Mouse (Mus musculus): Measurements from ENCODE around the gene Olfr670. TPM values are rescaled to one million over a fixed set of nuclear protein-coding genes. Genes with fewer than 3 reads are reported as not detected.

Gene Olfr670
- polyA plus RNA-seq (2012; fragmentation: generic; extraction: Trizol), result not detected

GRCm38 (mm10) chr7:104962520-104962919, at the start of gene Olfr670:
Gene Olfr670 (minus strand): TSS chr7:104962620.

GRCm38 (mm10) chr7:105001929-105002328, 39.5 kb upstream of the Olfr670 start, which contains the start of gene Olfr672:
Gene Olfr672 (minus strand): TSS chr7:105002029.

GRCm38 (mm10) chr7:104979026-104979425, 16.6 kb upstream of the Olfr670 start, which contains the start of gene Olfr671:
Gene Olfr671 (minus strand): TSS chr7:104979126.

GRCm38 (mm10) chr7:104933940-104934339, 28.5 kb downstream of the Olfr670 start, which contains the start of gene Olfr669:
Gene Olfr669 (plus strand): TSS chr7:104934240.

GRCm38 (mm10) chr7:104927957-104928356, 34.5 kb downstream of the Olfr670 start, which contains the start of gene Olfr668:
Gene Olfr668 (minus strand): TSS chr7:104928057.

GRCm38 (mm10) chr7:104921382-104921781, 41.0 kb downstream of the Olfr670 start, which contains the start of gene Olfr667:
Gene Olfr667 (minus strand): TSS chr7:104921482.

Other genes with a start within 250 kb of the Olfr670 start
- gene Usp17le, start 185.2 kb downstream of the Olfr670 start, polyA plus RNA-seq (2012; fragmentation: generic; extraction: Trizol), result under 1 TPM; 0.01 to 0.18 TPM
- under 1 TPM; 0.05 to 0.08 TPM for gene Usp17lb, start 120.0 kb downstream of the Olfr670 start, polyA plus RNA-seq (2012; fragmentation: generic; extraction: Trizol)
- gene Usp17la, start 105.6 kb downstream of the Olfr670 start, polyA plus RNA-seq (2012; fragmentation: generic; extraction: Trizol), result under 1 TPM; 0.09 to 0.27 TPM
- gene Olfr665, start 84.6 kb downstream of the Olfr670 start, polyA plus RNA-seq (2012; fragmentation: generic; extraction: Trizol), result not detected
- not detected for gene Olfr666, start 66.7 kb downstream of the Olfr670 start, polyA plus RNA-seq (2012; fragmentation: generic; extraction: Trizol)
- not detected for gene Olfr667, start 41.1 kb downstream of the Olfr670 start, polyA plus RNA-seq (2012; fragmentation: generic; extraction: Trizol)
- gene Olfr668, start 34.6 kb downstream of the Olfr670 start, polyA plus RNA-seq (2012; fragmentation: generic; extraction: Trizol), result not detected
- gene Olfr669, start 28.4 kb downstream of the Olfr670 start, polyA plus RNA-seq (2012; fragmentation: generic; extraction: Trizol), result not detected
- not detected for gene Olfr671, start 16.5 kb upstream of the Olfr670 start, polyA plus RNA-seq (2012; fragmentation: generic; extraction: Trizol)
- gene Olfr672, start 39.4 kb upstream of the Olfr670 start, polyA plus RNA-seq (2012; fragmentation: generic; extraction: Trizol), result not detected
- gene Olfr675, start 65.8 kb upstream of the Olfr670 start, polyA plus RNA-seq (2012; fragmentation: generic; extraction: Trizol), result not detected
- not detected for gene Olfr676, start 70.1 kb upstream of the Olfr670 start, polyA plus RNA-seq (2012; fragmentation: generic; extraction: Trizol)
- not detected for gene Olfr677, start 88.8 kb upstream of the Olfr670 start, polyA plus RNA-seq (2012; fragmentation: generic; extraction: Trizol)
- gene Olfr678, start 101.9 kb upstream of the Olfr670 start, polyA plus RNA-seq (2012; fragmentation: generic; extraction: Trizol), result not detected
- gene Olfr679, start 118.6 kb upstream of the Olfr670 start, polyA plus RNA-seq (2012; fragmentation: generic; extraction: Trizol), result not detected
- gene Olfr680-ps1, start 130.2 kb upstream of the Olfr670 start, polyA plus RNA-seq (2012; fragmentation: generic; extraction: Trizol), result not detected
- gene Olfr681, start 154.2 kb upstream of the Olfr670 start, polyA plus RNA-seq (2012; fragmentation: generic; extraction: Trizol), result not detected
- not detected for gene Olfr683, start 184.4 kb upstream of the Olfr670 start, polyA plus RNA-seq (2012; fragmentation: generic; extraction: Trizol)
- gene Olfr684, start 201.0 kb upstream of the Olfr670 start, polyA plus RNA-seq (2012; fragmentation: generic; extraction: Trizol), result not detected
- gene Olfr685, start 223.4 kb upstream of the Olfr670 start, polyA plus RNA-seq (2012; fragmentation: generic; extraction: Trizol), result not detected
- gene Olfr686, start 244.9 kb upstream of the Olfr670 start, polyA plus RNA-seq (2012; fragmentation: generic; extraction: Trizol), result not detected